Mouse (Mus musculus): ENCODE results near the gene Dync2li1.
A peak's percentile ranks its signal among the peaks of the same experiment; 100 is the strongest.

DNA sequence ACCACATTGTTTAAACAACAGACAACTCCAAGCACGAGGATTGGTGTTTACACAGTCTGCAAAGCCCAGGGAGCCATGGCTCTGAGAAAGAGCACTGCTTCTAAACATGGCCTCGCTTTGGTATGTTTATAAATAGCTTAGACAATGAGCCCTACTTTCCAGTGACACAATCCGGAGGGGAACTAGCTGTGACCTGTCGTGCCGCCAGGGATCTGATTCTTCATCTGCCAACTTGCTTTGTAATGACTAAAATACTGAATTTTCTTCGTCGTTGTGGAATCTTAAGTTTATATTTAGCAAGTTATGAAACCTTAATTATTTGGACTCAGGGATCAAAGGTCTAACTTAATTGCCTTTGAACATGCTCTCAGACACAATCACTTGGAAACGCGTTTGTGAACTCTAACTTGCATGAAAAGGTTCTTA is 23.1 kb upstream of the Dync2li1 start:
- TF ChIP-seq CTCF (IDR thresholded peaks at IDR 0.05) (no peak), EP300 (IDR thresholded peaks at IDR 0.05) (peak; percentile 76)

Measured in lung, postnatal 0 days (tissue).